Mouse (Mus musculus) left cerebral cortex, postnatal 4 days (tissue): Measurements from ENCODE around the gene Nova1. TPM values are rescaled to one million over a fixed set of nuclear protein-coding genes. Genes with fewer than 3 reads are reported as not detected.

ENCODE experiments used
- DNase-seq: peaks from one replicate; pipeline ENCODE4 v3.0.0-alpha.2; 2022
- intact Hi-C: fragments of 180-260 bp; cut with DNase I; formaldehyde crosslinking; loops from one replicate; pipeline ENCODE4 v1.15.1; 2025
- total RNA-seq, 2 experiments: library from RNA; stranded (reverse); gene quantifications; 2 replicates each; pipeline ENCODE4 v1.2.3; 2021

Nova1 gene
- total RNA-seq, 2 experiments from 2014 or later = 26.9 to 36.6 TPM

- intact Hi-C loops = no loop called here
- DNase-seq = no peak
Measured at GRCm38 (mm10) chr12:46709475-46709874, 109.3 kb downstream of the Nova1 start.

- DNase-seq = peak; percentile 59
- intact Hi-C loops = no loop called here
Measured at GRCm38 (mm10) chr12:46700202-46700601, 118.5 kb downstream of the Nova1 start.

- intact Hi-C loops = no loop called here
- no peak for DNase-seq
Measured at GRCm38 (mm10) chr12:46676341-46676740, 142.4 kb downstream of the Nova1 start.

- intact Hi-C loops = no loop called here
- DNase-seq = peak; percentile 34
Measured at GRCm38 (mm10) chr12:46666706-46667105, 152.0 kb downstream of the Nova1 start.

- intact Hi-C loops = no loop called here
- DNase-seq = peak; percentile 27
Measured at GRCm38 (mm10) chr12:46646139-46646611, 172.6 kb downstream of the Nova1 start.

GRCm38 (mm10) chr12:46645365-46645962 lies 173.3 kb downstream of the Nova1 start:
- intact Hi-C loops = no loop called here
- no peak for DNase-seq
